Mouse (Mus musculus) cerebellum, postnatal 25 days (tissue): ENCODE data around the gene Ccdc51.

ENCODE experiments used
- DNase-seq, 2 experiments: peaks; one replicate each; pipeline ENCODE4 v3.0.0; 2021; ENCODE audit warnings: mixed read lengths in 2 of 2

Ccdc51 gene

GRCm38 (mm10) chr9:109082124-109082800 lies at the start of gene Ccdc51, which contains the start of gene Tma7:
Gene Ccdc51 (plus strand): TSS chr9:109082493.
Gene Tma7 (minus strand): TSS chr9:109082587.
- DNase-seq, result peak; percentile 86 to 89

- peak; percentile 50 to 76 for DNase-seq
Measured at GRCm38 (mm10) chr9:109038086-109038895, 44.0 kb upstream of the Ccdc51 start, which contains the start of gene Shisa5. Gene Shisa5 (plus strand): TSS chr9:109038565.

DNA sequence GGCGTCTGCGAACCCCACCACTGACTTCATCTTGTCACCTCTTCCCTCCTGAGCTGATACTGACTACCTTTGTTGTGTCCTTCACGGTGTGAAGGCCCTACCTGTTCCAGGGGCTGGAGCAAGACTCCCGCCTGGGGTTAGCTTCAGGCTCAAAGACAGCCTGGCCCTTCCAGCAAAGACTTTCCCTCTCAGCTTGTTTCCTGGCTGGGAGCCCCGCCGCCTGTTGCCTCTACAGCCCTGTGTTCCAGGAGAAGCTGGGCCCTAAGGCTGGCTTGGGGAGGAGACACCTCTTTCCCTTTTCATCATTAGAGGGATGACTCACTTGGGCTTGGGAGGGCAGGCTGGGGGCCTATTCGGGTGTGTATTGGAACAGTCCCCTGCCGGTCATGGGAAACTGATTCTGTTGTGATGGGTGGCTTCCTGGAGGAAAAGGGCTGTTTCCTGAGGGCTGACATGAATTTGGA lies 43.4 kb upstream of the Ccdc51 start:
- DNase-seq, result peak; percentile 72 to 82

GRCm38 (mm10) chr9:109039681-109040080 lies 42.6 kb upstream of the Ccdc51 start:
- DNase-seq, result no peak

- DNase-seq, result peak in 1 of 2 experiments; percentile 11
Measured at GRCm38 (mm10) chr9:109040216-109040615, 42.1 kb upstream of the Ccdc51 start.

- DNase-seq, result no peak
Measured at GRCm38 (mm10) chr9:109040906-109041305, 41.4 kb upstream of the Ccdc51 start.

GRCm38 (mm10) chr9:109041351-109041750 lies 40.9 kb upstream of the Ccdc51 start:
- no peak for DNase-seq

GRCm38 (mm10) chr9:109046306-109046705 lies 36.0 kb upstream of the Ccdc51 start:
- DNase-seq, result peak; percentile 46 to 62

DNA sequence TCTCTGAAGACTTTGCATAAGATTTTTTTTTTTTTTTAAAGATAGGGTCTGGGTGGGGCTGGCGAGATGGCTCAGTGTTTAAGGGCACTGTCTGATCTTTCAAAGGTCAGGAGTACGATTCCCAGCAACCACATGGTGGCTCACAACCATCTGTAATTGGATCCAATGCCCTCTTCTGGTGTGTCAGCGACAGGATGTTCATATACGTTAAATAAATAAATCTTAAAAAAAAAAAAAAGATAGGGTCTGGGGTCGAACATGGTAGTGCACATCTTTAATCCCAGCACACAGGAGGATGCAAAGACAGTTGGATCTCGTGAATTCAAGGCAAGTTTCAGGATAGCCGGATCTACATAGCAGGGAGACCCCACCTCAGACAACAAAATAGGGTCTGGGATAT lies 33.0 kb upstream of the Ccdc51 start:
- no peak for DNase-seq

GRCm38 (mm10) chr9:109049996-109050673 lies 32.2 kb upstream of the Ccdc51 start:
- no peak for DNase-seq

- DNase-seq, result no peak
Measured at GRCm38 (mm10) chr9:109050674-109050997, 31.7 kb upstream of the Ccdc51 start.

DNA sequence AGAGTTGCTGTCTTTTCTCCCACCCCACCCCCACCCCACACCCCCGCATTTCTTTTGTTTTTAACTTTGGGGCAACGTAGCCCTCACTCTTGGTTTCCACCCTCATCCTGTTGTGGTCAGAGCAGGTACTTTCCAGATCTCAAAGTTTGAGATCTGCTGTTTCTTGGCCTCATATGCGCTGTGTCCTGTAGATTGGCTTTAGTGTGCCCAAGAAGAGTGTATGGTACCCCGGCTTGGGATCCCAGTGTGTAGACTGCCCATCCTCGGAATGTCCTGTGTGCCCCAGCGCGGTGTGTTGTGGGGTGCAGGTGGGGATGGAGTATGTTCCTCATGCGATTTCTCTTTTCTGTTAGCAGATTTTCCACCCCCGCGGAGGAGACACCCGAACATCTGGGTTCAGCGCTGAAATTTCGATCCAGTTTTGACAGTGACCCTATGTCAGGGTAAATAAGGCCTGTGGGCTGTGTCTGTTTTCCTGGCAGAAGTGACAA lies 31.2 kb upstream of the Ccdc51 start:
- DNase-seq, result no peak

DNA sequence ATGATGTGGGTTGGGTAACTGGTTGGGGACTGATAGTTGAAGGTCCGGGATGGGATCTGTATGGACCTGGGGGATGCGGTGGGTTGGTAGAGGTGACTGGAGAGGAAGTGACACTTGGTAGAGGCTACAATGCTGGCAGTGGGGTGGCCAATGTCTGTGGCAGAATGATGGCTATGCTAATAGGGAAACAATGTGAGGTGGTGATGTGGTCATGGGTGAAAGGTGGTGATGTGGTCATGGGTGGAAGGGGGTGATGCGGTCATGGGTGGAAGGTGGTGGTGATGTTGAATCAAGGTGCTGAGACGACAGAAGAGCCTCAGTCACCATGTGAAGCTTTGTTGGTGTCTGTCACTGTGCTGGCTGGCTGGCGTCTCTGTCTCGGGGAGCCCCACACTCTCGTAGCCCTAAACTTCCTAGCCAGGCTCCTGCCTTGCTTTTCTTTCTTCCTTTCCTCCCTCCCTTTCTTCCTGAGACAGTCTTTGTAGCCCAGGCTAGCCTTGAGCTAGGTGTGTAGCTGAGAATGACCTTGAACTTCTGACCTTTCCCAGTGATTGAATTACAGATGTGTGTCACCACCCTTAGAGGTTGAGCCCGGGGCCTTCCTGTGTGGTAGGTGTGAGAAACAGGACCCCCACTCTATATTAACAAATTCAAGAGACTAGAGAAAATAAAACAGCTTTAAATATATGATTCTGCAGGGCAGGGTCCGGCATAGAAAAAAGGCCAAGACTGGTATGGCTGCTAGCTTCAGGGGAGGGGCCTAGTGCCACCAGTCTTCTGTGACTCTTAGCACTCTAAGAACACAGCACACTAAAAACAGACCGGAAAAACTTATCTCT lies 30.4 kb upstream of the Ccdc51 start:
- no peak for DNase-seq

DNA sequence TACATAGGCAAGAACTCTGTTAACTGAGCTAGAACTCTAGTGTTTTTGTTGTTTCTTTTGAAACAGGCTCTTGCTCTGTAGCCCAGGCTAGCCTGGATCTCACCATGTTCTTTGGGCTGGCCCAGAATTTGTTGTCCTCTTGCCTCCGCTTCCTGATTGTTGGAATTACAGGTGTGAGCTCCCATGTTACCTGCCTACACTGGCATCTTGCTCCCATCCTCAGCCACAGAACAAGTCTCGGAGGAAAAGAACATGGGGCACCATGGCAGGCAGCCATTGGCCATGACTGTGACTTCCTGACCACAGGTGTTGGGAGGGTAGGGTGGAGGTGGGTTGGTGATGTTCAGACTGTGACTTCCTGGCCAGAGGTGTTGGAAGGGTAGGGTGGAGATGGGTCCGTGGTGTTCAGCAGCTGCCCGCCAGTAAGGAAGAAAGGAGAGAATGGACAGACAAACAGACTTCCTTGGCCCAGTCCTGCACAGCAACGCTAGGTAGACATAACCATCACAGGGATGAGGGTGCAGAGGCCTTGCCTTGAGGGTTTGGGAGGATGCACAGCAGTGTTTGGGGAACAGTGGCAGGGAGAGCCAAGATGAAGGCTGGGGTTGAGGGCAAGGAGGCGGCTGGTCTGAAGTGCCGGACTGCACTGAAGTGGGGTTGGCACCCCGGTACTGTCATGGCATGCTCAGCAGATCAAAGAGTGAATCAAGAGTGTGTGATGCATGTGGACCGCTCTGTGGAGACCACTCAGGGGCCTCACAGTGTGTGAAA lies 29.6 kb upstream of the Ccdc51 start:
- DNase-seq, result no peak

DNA sequence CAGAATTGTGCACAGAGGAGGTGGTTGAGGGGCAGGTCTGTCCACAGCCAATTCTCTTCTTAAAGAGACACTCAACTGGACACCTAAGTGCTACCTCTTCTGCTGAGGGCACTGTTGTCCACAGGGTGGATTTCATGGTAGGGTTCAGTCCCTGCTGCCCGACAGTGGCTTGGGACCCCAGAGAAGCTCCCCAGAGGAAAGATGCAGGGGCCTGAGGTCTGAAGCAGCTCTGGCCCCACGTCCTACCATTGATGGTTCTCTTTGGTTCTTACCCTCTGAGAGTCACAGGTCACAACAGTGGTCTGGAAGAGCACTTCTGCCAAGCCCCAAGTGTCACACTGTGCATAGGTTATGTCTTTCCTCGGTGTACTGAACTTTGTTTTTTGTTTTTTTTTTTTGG lies 28.9 kb upstream of the Ccdc51 start:
- no peak for DNase-seq

DNA sequence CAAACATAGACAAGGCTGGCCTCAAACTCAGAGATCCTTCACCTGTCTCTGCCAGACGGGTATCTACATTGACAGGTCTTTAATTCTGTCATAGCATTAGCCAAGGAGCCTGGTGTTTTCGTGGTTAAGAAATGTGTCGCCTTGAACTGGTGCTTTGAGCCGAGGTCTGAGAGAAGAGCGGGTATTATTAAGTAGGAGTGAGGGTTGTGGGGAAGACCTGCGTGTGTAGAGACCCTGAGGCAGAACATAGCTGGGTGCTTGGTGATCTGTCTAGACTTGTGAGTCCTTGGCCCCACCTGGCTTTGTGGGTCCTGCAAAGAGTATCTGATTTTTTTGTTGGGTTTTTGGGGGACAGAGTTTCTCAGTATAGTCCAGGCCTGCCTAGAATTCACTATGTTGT lies 28.4 kb upstream of the Ccdc51 start:
- DNase-seq, result no peak

- DNase-seq, result peak; percentile 62 to 70
Measured at GRCm38 (mm10) chr9:109054712-109055111, 27.6 kb upstream of the Ccdc51 start.

GRCm38 (mm10) chr9:109055271-109056030 lies 26.8 kb upstream of the Ccdc51 start:
- DNase-seq, result peak in 1 of 2 experiments; percentile 29

GRCm38 (mm10) chr9:109056081-109056690 lies 26.1 kb upstream of the Ccdc51 start:
- no peak for DNase-seq

GRCm38 (mm10) chr9:109056916-109057315 lies 25.4 kb upstream of the Ccdc51 start:
- no peak for DNase-seq
